Mouse (Mus musculus) CH12.LX (cell line): ENCODE data around the gene Fgfr2.

ENCODE experiments used
- BHLHE40 ChIP-seq: IDR thresholded peaks from 2 replicates; pipeline ENCODE4 v1.6.1; 2011; ENCODE audit warnings: mild to moderate bottlenecking, low read depth, low read length, improper control_type of control experiment
- CTCF ChIP-seq, 2 experiments: IDR thresholded peaks in 1 of 2; conservative IDR thresholded peaks in 1 of 2; 2 replicates each; pipeline ENCODE4 v1.5.1; 2011 to 2012; ENCODE audit warnings: low read depth in 2 of 2, low read length in 2 of 2, improper control_type of control experiment in 1 of 2, inconsistent platforms in 1 of 2, mild to moderate bottlenecking in 1 of 2, moderate library complexity in 1 of 2
- HCFC1 ChIP-seq: IDR thresholded peaks from 2 replicates; pipeline ENCODE4 v1.6.1; 2012; ENCODE audit warnings: low read depth, mild to moderate bottlenecking, inconsistent platforms, low read length, improper control_type of control experiment
- MAX ChIP-seq: IDR thresholded peaks from 2 replicates; pipeline ENCODE4 v1.6.1; 2011; ENCODE audit warnings: low read length, improper control_type of control experiment
- MXI1 ChIP-seq: IDR thresholded peaks from 2 replicates; pipeline ENCODE4 v1.6.1; 2011; ENCODE audit warnings: mild to moderate bottlenecking, low read depth, low read length, improper control_type of control experiment
- POLR2A ChIP-seq: IDR thresholded peaks from 2 replicates; pipeline ENCODE4 v1.6.1; 2011; ENCODE audit warnings: low read depth, mild to moderate bottlenecking, improper control_type of control experiment, low read length
- RCOR1 ChIP-seq: conservative IDR thresholded peaks from 2 replicates; pipeline ENCODE4 v1.6.1; 2012; ENCODE audit warnings: low read depth, mild to moderate bottlenecking, inconsistent platforms, low read length, improper control_type of control experiment

- TF ChIP-seq BHLHE40, result no peak
- TF ChIP-seq RCOR1, result no peak
- no peak for TF ChIP-seq MXI1
- TF ChIP-seq CTCF (conservative IDR thresholded peaks at IDR 0.05 in 1 of 2, IDR thresholded peaks at IDR 0.05 in 1 of 2; ENCODE audit: low read depth in 2 of 2, low read length in 2 of 2), result peak in 1 of 2 experiments; percentile 34; a peak in 2 of 4 replicates
- no peak for TF ChIP-seq HCFC1
- no peak for TF ChIP-seq POLR2A
- TF ChIP-seq MAX, result no peak
Observed at GRCm38 (mm10) chr7:131861157-131861556, 1262.0 kb downstream of the Fgfr2 start.
